Mouse (Mus musculus): ENCODE results near the gene Nms.

DNA sequence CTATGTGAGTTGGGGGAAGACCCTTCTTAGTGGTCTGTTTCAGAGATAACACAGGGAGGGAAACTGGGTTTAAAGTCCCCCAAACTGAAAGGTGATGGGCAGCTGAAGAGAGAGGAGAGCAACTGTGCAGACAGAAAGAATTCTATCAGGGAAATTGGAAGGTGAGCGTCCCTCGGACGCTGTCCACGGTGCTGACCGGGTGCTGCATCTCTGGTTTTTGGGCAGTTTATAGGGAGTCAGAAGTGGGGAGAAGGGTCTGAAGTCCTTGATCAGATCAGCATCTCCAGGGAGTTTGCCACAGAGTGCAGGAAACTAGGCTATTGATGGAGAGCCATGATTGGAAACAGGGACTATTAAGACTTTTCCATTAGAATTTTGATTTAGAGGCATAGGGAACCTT is 659 bp downstream of the Nms start:
- TF ChIP-seq CTCF (IDR thresholded peaks at IDR 0.05; ENCODE audit: insufficient read depth, low read depth, low read length) (no peak), POLR2A (IDR thresholded peaks at IDR 0.05; ENCODE audit: insufficient read depth, low read depth, low read length) (no peak)

Data from olfactory bulb, adult 2 months (tissue).